Mouse (Mus musculus) megakaryocyte, embryonic 14.5 days (primary cell): Measurements from ENCODE around the gene Cryl1.

Experiments used
- FLI1 ChIP-seq: IDR thresholded peaks from 2 replicates; pipeline ENCODE4 v1.6.1; 2012; ENCODE audit warnings: low read length, inconsistent platforms, mixed read lengths
- GATA1 ChIP-seq: IDR thresholded peaks from 3 replicates; pipeline ENCODE4 v1.6.1; 2012; ENCODE audit warnings: mixed read lengths, low read length, inconsistent platforms, borderline replicate concordance

- TF ChIP-seq GATA1: no peak
- no peak for TF ChIP-seq FLI1
Observed at GRCm38 (mm10) chr14:57385667-57386066, 12.7 kb downstream of the Cryl1 start.
